Mouse (Mus musculus): ENCODE results near the gene Tlcd1. TPM values are rescaled to one million over a fixed set of nuclear protein-coding genes. Genes with fewer than 3 reads are reported as not detected.

Tlcd1 gene
- polyA plus RNA-seq, 1 experiment from 2014 or later = 6.9 TPM

GRCm38 (mm10) chr11:78168541-78169468 lies 7.7 kb upstream of the Tlcd1 start:
- Histone ChIP-seq H3K27me3 (ENCODE audit: control insufficient read depth, insufficient read depth, low read length) (no peaks in the 10 kb centered on the region), H3K36me3 (ENCODE audit: control insufficient read depth, insufficient read depth, low read length) (no peaks in the 10 kb centered on the region), H3K9ac (replicated peaks; ENCODE audit: low read length) (no peak overlapping the region), H3K4me3 (replicated peaks; ENCODE audit: low read depth, low read length) (no peak overlapping the region), H3K4me2 (ENCODE audit: low read length) (no peak overlapping the region), H3K27ac (replicated peaks; ENCODE audit: low read depth, low read length) (no peak overlapping the region), H3K4me1 (ENCODE audit: control insufficient read depth, insufficient read depth, low read length) (peaks cover 7% of the 10 kb centered on the region; the same call in 1 of the 2 replicates), H3K9me3 (ENCODE audit: control insufficient read depth, low read length) (no peaks in the 10 kb centered on the region)
- DNase-seq (no peak), ATAC-seq (ENCODE audit: low FRiP score, low TSS enrichment) (no peak)
- 63% methylated on average over 19 of the region's 19 CpGs for WGBS

GRCm38 (mm10) chr11:78170306-78170705 lies 6.2 kb upstream of the Tlcd1 start:
- H3K36me3 ChIP-seq (ENCODE audit: control insufficient read depth, insufficient read depth, low read length) = no peaks in the 10 kb centered on the region
- no peaks in the 10 kb centered on the region for H3K27me3 ChIP-seq (ENCODE audit: control insufficient read depth, insufficient read depth, low read length)
- DNase-seq (no peak), ATAC-seq (ENCODE audit: low FRiP score, low TSS enrichment) (no peak)
- H3K27ac ChIP-seq (replicated peaks; ENCODE audit: low read depth, low read length) = no peak overlapping the region
- peaks cover 7% of the 10 kb centered on the region; the same call in 1 of the 2 replicates for H3K4me1 ChIP-seq (ENCODE audit: control insufficient read depth, insufficient read depth, low read length)
- H3K4me3 ChIP-seq (replicated peaks; ENCODE audit: low read depth, low read length) = no peak overlapping the region
- no peak overlapping the region for H3K4me2 ChIP-seq (ENCODE audit: low read length)
- 90% methylated on average over 15 of the region's 15 CpGs for WGBS
- no peaks in the 10 kb centered on the region for H3K9me3 ChIP-seq (ENCODE audit: control insufficient read depth, low read length)
- H3K9ac ChIP-seq (replicated peaks; ENCODE audit: low read length) = no peak overlapping the region

- H3K4me2 ChIP-seq (ENCODE audit: low read length) = no peak overlapping the region
- H3K36me3 ChIP-seq (ENCODE audit: control insufficient read depth, insufficient read depth, low read length) = no peaks in the 10 kb centered on the region
- H3K27me3 ChIP-seq (ENCODE audit: control insufficient read depth, insufficient read depth, low read length) = no peaks in the 10 kb centered on the region
- no peak overlapping the region for H3K27ac ChIP-seq (replicated peaks; ENCODE audit: low read depth, low read length)
- H3K4me3 ChIP-seq (replicated peaks; ENCODE audit: low read depth, low read length) = no peak overlapping the region
- no peaks in the 10 kb centered on the region for H3K9me3 ChIP-seq (ENCODE audit: control insufficient read depth, low read length)
- no peaks in the 10 kb centered on the region for H3K4me1 ChIP-seq (ENCODE audit: control insufficient read depth, insufficient read depth, low read length)
- DNase-seq (no peak), ATAC-seq (ENCODE audit: low FRiP score, low TSS enrichment) (no peak)
- H3K9ac ChIP-seq (replicated peaks; ENCODE audit: low read length) = no peak overlapping the region
- WGBS = 67% methylated on average over 4 of the region's 4 CpGs
Observed at GRCm38 (mm10) chr11:78171328-78171727, 5.2 kb upstream of the Tlcd1 start.

DNA sequence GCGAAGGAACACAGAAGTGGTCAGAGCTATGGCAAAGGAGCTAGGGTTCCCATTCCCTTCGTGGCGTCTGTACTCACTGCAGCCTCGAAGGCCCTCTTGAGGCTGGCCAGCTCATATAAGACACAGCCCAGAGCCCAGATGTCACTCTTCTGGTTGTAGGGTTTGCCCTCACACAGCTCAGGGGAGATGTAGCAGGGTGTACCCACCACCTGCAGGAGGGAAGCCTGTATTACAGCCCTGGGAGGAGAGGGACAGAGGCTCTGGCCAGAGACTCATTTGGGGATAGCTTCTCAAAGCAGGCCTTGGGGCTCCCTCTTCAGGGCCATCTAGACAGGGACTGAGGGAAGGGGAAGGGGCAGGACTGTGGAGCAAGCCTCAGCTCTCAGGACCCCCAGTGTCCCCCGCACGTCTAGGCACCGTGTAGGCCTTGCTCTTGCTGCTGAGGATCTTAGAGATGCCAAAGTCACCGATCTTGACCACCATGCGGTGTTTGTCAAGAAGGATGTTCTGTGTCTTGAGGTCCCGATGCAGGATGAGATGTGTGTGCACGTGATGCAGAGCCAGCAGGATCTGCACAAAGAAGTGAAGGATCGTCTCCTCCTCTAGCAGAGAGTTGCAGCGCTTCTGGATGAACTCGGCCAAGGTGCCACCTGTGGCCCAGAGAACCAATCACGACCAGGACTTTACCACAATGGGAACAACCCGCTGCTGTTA lies 4.3 kb upstream of the Tlcd1 start:
- Histone ChIP-seq H3K27ac (replicated peaks; ENCODE audit: low read depth, low read length) (no peak overlapping the region), H3K9ac (replicated peaks; ENCODE audit: low read length) (no peak overlapping the region), H3K4me3 (replicated peaks; ENCODE audit: low read depth, low read length) (no peak overlapping the region), H3K27me3 (ENCODE audit: control insufficient read depth, insufficient read depth, low read length) (no peaks in the 10 kb centered on the region), H3K4me2 (ENCODE audit: low read length) (no peak overlapping the region), H3K36me3 (ENCODE audit: control insufficient read depth, insufficient read depth, low read length) (no peaks in the 10 kb centered on the region), H3K9me3 (ENCODE audit: control insufficient read depth, low read length) (no peaks in the 10 kb centered on the region), H3K4me1 (ENCODE audit: control insufficient read depth, insufficient read depth, low read length) (peaks cover 8% of the 10 kb centered on the region)
- ATAC-seq (ENCODE audit: low FRiP score, low TSS enrichment) (no peak), DNase-seq (no peak)
- WGBS = 77% methylated on average over 16 of the region's 16 CpGs

DNA sequence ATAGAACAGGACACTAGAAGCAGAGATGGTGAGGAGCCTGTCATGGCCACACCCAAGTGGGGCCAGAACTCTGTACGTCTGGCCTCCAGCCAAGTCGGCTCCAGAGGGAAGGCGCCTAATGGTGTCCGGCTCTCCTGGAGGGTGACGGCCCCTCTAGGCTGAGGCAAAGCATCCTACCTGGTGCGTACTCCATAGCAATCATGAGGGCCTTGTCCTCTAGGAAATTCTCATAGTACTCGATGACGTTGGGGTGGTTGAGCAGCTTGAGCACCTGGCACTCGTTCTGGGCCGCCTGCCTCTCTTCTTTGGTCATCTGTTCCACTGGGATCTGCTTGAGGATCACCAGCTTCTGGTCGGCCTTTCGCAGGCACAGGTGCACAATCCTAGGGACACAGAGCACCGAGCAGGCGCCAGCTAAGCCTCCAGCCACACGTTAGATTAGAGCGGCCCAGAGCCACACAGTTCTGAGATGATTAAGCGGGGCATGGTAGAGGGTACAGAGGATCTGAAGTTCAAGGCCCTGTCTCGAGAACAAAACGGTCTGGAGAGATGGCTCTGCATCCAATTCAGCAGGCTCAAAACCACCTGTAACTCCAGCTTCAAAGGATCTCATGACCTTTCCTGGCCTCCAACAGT lies 3.6 kb upstream of the Tlcd1 start:
- Histone ChIP-seq H3K9ac (replicated peaks; ENCODE audit: low read length) (no peak overlapping the region), H3K27me3 (ENCODE audit: control insufficient read depth, insufficient read depth, low read length) (no peaks in the 10 kb centered on the region), H3K4me2 (ENCODE audit: low read length) (no peak overlapping the region), H3K27ac (replicated peaks; ENCODE audit: low read depth, low read length) (no peak overlapping the region), H3K4me1 (ENCODE audit: control insufficient read depth, insufficient read depth, low read length) (peaks cover 11% of the 10 kb centered on the region), H3K9me3 (ENCODE audit: control insufficient read depth, low read length) (no peaks in the 10 kb centered on the region), H3K4me3 (replicated peaks; ENCODE audit: low read depth, low read length) (no peak overlapping the region), H3K36me3 (ENCODE audit: control insufficient read depth, insufficient read depth, low read length) (no peaks in the 10 kb centered on the region)
- WGBS = 91% methylated on average over 19 of the region's 19 CpGs
- ATAC-seq (ENCODE audit: low FRiP score, low TSS enrichment) (no peak), DNase-seq (no peak)

DNA sequence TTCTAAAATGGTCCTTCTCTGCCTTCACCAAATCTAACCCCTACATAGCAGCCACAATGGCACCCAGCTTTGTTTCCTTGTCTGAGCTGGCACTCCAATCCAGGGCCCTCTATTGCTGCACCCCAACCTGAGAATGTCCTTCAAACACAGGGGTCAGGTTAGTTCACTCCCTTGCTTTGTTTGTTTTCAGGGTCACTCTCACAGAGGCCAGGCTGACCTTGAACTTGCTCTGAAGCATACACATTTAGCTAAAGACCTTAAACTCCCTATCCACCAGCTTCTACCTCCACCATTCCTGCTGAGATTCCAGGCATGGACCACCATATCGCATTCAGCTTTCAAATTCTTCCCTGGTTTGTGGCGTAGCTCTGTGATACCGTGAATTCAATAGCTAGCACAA lies 2.0 kb upstream of the Tlcd1 start:
- DNase-seq = no peak
- Histone ChIP-seq H3K27ac (replicated peaks; ENCODE audit: low read depth, low read length) (no peak overlapping the region), H3K9me3 (ENCODE audit: control insufficient read depth, low read length) (no peaks in the 10 kb centered on the region), H3K27me3 (ENCODE audit: control insufficient read depth, insufficient read depth, low read length) (no peaks in the 10 kb centered on the region), H3K4me2 (ENCODE audit: low read length) (no peak overlapping the region), H3K9ac (replicated peaks; ENCODE audit: low read length) (no peak overlapping the region), H3K36me3 (ENCODE audit: control insufficient read depth, insufficient read depth, low read length) (peaks cover 8% of the 10 kb centered on the region), H3K4me3 (replicated peaks; ENCODE audit: low read depth, low read length) (no peak overlapping the region), H3K4me1 (ENCODE audit: control insufficient read depth, insufficient read depth, low read length) (peaks cover 20% of the 10 kb centered on the region)
- 91% methylated on average over 3 of the region's 3 CpGs for WGBS
- no peak for ATAC-seq (ENCODE audit: low FRiP score, low TSS enrichment)

- peak overlapping the region; percentile 54 for H3K4me3 ChIP-seq (replicated peaks; ENCODE audit: low read depth, low read length)
- no peak for DNase-seq
- 0 out of 2 replicates have a peak overlapping the region, but pooled peaks have one; percentile 50 for H3K27ac ChIP-seq (replicated peaks; ENCODE audit: low read depth, low read length)
- H3K27me3 ChIP-seq (ENCODE audit: control insufficient read depth, insufficient read depth, low read length) = no peaks in the 10 kb centered on the region
- H3K36me3 ChIP-seq (ENCODE audit: control insufficient read depth, insufficient read depth, low read length) = peaks cover 21% of the 10 kb centered on the region
- peak overlapping the region; percentile 38; the same call in 1 of the 2 replicates for H3K9ac ChIP-seq (replicated peaks; ENCODE audit: low read length)
- H3K4me2 ChIP-seq (ENCODE audit: low read length) = peak overlapping the region; percentile 70
- WGBS = 8% methylated on average over 9 of the region's 10 CpGs
- H3K4me1 ChIP-seq (ENCODE audit: control insufficient read depth, insufficient read depth, low read length) = peaks cover 20% of the 10 kb centered on the region
- no peak for ATAC-seq (ENCODE audit: low FRiP score, low TSS enrichment)
- H3K9me3 ChIP-seq (ENCODE audit: control insufficient read depth, low read length) = no peaks in the 10 kb centered on the region
Observed at GRCm38 (mm10) chr11:78175771-78176401, 625 bp upstream of the Tlcd1 start.

DNA sequence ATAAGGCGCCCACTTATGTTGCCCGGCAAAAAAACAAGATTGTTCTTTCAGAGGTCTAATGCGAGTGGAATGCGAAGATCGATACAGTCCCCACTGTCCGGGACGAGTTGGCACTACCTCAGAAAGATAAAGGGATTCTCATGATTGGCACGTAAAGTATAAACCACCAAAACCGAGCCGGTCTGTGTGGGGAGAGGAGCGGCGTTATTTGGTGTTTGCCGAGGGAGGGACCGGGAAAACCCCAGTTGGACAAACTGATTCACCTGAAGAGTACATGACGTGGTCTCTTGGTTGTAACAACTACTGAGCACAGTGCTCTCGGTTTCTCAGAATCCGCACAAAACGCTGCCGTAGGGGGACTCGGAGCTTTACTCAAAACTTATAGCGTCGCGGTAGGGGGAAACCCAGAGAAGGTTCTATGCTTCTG lies 407 bp downstream of the Tlcd1 start:
- H3K27ac ChIP-seq (replicated peaks; ENCODE audit: low read depth, low read length) = no peak overlapping the region
- peak overlapping the region; percentile 70 for H3K4me2 ChIP-seq (ENCODE audit: low read length)
- DNase-seq = no peak
- WGBS = 1% methylated on average over 23 of the region's 23 CpGs
- no peak overlapping the region; the same call in 1 of the 2 replicates for H3K9ac ChIP-seq (replicated peaks; ENCODE audit: low read length)
- H3K36me3 ChIP-seq (ENCODE audit: control insufficient read depth, insufficient read depth, low read length) = peaks cover 32% of the 10 kb centered on the region
- H3K9me3 ChIP-seq (ENCODE audit: control insufficient read depth, low read length) = no peaks in the 10 kb centered on the region
- H3K27me3 ChIP-seq (ENCODE audit: control insufficient read depth, insufficient read depth, low read length) = no peaks in the 10 kb centered on the region
- no peak for ATAC-seq (ENCODE audit: low FRiP score, low TSS enrichment)
- peak overlapping the region; percentile 54 for H3K4me3 ChIP-seq (replicated peaks; ENCODE audit: low read depth, low read length)
- H3K4me1 ChIP-seq (ENCODE audit: control insufficient read depth, insufficient read depth, low read length) = peaks cover 23% of the 10 kb centered on the region

Data from midbrain, embryonic 14.5 days (tissue).